Mouse (Mus musculus): ENCODE results near the gene Bhlhe40.

The Bhlhe40 gene

DNA sequence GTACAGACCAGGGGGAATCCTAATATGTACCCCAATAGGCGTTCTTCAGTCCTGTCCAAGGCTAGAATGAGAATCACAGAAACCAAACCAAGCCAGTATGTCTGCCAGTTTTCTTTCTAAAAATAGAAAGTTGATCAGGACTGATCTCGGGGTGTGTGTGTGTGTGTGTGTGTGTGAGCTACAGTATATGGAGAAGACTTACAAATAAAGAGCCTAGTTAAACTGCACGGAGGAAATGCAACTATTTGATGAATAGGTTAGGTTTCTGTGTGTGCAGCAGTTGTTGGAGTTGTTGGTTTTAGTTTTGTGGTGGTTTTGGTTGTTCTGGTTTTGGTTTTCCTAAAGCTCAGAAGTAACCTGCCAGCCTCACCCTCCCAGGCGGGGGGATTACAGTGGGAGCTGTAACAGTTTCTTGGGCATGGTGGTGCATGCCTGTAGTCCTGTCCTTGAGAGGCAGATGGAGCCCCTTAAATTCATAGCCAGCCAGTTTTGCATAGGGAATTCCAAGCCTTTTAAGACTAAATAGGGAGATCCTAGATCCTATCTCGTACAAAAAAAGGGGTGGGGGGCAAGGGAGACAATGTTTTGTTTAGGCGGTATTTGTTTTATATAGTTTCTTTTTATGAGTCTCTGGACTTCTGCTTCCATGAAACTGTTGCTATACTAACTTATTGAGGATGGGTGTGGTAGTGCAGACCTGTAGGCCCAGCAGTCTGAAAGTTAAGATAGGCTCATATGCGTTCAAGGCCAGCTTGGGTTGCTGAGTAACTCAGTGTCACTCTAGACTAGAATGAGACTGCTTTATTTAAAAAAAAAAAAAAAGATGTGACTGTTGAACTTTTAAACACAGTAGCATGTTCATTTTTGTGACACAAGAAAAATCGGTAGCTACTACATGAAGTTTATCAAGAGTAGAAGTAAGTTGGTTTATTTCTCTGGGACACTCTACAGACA lies 3.1 kb downstream of the Bhlhe40 start:
- DNase-seq (ENCODE audit: low read depth, low spot score) = no peak

DNA sequence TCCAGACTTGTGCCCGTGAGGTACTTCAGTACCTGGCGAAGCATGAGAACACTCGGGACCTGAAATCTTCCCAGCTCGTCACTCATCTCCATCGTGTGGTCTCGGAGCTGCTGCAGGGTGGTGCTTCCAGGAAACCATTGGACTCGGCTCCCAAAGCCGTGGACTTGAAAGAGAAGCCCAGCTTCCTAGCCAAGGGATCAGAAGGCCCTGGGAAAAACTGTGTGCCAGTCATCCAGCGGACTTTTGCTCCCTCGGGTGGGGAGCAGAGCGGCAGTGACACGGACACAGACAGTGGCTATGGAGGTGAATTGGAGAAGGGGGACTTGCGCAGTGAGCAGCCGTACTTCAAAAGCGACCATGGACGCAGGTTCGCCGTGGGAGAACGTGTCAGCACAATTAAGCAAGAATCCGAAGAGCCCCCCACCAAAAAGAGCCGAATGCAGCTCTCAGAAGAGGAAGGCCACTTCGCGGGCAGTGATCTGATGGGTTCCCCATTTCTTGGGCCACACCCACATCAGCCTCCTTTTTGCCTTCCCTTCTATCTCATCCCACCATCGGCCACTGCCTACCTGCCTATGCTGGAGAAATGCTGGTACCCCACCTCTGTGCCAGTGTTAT lies 4.2 kb downstream of the Bhlhe40 start:
- DNase-seq (ENCODE audit: low read depth, low spot score) = no peak

DNA sequence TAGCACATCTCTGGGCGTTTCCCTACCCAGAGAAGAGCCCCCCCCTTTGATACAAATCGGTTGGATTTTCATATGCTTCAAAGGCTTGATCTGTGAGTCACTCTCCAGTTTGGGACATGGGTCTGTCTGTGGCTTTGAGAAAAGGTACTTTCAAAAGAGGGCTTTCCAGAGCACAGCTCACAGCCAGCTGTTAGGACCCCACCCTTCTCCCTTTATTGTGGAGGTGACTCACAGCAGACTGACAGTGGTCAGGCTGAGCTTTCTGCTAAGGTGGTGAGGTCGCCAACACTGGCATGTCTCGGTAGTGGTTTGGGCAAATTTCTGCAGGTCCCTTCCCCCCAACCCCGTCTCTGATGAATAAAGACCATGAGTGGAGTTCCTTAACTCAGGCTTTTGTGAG lies 5.2 kb downstream of the Bhlhe40 start:
- DNase-seq (ENCODE audit: low read depth, low spot score) = no peak

DNA sequence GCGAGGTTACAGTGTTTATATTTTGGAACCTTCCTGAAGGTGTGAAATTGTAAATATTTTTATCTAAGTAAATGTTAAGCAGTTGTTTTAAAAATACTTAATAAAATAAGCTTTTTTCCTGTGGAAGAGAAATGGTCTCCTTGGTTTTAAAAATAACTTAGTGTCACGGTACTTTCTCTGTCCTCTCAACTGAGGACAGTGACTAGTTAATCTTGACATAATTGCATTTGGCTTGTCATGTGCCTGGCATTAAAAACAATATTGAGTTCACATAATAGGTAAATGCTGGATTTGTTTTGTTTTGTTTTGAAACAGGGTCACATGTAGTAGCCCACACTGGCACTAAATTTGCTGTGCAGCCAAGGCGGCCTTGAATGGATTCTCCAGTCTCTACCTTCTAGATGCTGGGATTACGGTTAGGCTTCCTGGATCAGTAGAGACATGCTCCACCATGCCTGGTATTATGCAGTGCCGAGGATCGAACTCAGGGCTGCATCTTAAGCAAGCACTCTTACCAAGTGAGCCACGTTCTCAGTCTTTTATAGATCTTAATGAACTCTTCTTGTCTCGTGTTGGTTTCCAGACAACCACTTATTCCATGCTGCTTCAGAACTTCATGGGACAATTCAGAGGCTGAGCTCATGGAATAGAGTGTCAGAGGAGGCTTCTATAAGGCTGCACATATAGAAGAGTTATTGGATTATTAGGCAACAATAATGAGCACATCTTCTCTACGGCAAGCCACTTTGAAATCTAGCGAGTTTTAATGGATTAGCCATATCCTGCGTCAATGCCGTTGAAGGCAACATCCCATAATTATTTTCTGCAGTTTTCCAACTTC lies 6.4 kb downstream of the Bhlhe40 start:
- DNase-seq (ENCODE audit: low read depth, low spot score) = no peak

DNA sequence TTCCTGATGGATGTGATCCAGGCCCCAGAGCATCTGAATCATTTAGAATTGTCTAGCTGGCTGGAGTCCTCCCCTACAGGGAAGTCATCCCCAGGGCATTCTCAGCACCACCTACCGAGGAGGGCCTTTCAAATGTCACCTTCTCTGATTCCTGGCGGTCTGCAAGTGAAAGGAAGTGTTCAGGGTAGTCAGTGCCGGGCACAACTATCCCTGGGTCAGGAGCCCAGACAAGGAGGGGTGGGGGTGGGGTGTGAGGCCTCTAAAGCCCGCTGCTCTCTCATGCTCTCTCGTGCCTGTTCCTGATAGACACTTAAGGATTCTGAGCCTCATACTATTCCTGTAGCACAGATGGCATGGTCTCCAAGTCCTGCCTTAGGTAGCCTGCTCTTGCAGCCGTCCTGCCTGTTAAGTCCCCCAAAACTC lies 7.2 kb downstream of the Bhlhe40 start:
- DNase-seq (ENCODE audit: low read depth, low spot score) = no peak

DNA sequence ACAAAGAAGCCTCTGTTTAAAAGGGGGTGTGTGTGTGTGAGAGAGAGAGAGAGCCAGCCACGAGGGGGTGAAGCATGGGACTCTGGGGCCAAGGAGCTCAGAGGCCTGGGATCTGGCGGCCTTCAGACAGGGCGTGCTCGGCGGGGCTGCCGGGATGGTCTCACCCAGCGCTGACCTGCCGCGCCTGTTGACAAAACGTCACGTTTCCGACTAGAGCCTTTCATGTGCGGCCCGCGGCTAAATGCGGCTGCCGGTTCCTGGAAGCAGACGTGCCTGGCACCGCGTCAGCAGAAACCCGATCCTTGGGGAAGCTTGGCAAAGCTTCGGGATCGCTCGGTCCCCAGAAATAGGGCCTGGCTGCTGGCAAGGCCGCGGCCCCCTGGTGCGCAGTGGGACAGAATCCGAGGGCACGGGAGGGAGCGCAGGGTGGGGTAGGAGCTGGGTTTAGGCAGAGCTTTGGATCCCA lies 7.9 kb downstream of the Bhlhe40 start:
- DNase-seq (ENCODE audit: low read depth, low spot score) = no peak

DNA sequence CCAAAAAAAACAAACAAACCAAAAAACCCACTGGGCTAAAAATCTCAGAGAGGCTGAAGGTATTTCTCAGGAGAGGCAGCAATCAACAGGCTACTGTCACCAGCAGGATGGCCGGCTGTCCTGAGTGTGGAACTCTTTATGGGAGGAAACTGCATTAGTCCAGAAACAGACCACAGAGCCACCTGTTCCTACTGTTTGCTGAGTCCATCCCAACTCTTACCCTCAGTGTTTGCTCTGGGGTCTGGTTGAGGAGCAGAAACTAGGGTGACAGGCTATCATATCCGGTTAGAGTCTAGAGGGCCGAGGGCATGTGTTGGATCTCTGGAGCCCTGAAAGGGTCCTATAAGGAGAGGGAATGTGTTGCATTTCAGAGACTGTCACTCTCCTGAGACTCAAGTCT lies 9.8 kb downstream of the Bhlhe40 start:
- no peak for DNase-seq (ENCODE audit: low read depth, low spot score)

DNA sequence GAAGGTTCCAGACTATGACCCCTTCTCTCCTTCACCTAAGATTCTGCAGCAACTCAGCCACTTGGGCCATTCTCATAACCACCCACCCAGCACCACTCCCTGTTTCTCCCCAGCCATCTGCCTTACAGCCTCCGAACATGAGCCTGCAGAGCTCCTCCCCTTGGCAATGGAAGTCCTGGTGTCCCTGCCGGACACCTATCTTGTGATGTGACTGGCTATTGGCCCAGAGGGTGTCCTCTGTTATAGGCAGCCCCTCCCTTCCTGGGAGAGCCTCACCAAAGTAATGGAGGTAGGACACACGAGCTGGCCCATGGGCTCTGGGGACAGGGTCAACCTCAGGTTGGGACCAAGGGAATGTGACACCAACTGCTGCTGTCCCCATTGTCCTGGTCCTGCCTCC lies 10.4 kb downstream of the Bhlhe40 start:
- DNase-seq (ENCODE audit: low read depth, low spot score) = no peak

DNA sequence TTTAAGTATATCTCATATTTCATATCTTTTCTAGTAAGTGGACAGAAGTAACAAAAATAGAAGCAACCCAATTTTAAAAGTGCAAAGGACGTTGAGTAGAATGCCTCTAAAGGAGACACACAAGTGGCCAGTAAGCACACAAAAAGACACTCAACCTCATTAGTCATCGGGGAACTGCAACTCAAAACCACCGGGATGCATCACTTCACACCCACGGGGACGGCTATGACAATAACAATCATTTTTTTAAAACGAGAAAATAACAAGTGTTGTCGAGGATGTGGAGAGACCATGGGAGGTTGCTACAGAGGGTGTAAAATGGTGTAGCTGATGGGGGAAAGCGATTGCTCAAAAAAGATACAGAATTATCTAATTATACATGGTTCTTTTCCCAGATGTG lies 11.7 kb downstream of the Bhlhe40 start:
- DNase-seq (ENCODE audit: low read depth, low spot score) = no peak

DNA sequence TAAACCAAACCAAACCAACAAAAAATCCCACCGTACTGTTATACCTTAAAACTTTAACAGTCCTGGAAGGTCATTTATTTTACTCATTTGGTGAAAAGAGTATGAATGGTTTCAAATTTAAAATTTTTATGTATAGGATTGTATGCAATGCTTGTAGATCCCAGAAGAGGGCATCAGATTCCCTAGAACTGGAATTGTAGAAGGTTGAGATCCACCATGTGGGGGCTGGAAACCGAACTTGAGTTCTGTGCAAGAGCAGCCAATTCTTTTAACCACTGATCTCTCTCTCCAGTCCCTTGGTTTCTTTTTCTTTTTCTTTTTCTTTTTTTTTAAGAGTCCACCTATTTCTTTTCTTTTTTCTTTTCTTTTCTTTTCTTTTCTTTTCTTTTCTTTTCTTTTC lies 13.8 kb downstream of the Bhlhe40 start:
- no peak for DNase-seq (ENCODE audit: low read depth, low spot score)

DNA sequence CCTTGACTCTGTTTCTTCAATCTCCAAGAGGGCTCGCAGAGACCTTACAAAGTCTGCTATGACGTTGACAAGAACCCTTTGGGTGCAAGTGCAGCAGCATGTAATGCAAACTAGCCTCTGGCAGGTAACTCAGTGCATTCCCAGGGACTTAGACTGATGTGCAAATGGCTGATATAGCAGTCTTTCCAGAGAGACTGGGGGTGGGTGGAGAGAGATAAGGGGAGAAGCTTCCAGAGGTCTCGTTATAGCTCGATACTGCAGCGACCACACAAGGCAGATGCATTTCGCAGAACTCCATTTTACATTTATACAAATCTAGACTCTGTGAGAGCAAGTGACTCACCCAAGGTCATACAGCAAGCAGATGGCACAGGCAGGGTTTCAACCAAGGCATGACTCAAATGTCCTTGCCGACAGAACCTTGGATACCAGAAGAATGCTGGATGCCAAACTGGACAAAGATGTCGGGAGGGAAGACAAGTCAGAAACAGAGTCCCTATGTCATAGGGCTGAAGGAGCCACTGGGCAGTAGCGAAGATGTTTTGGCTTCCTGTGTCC lies 16.4 kb downstream of the Bhlhe40 start:
- DNase-seq (ENCODE audit: low read depth, low spot score) = no peak

DNA sequence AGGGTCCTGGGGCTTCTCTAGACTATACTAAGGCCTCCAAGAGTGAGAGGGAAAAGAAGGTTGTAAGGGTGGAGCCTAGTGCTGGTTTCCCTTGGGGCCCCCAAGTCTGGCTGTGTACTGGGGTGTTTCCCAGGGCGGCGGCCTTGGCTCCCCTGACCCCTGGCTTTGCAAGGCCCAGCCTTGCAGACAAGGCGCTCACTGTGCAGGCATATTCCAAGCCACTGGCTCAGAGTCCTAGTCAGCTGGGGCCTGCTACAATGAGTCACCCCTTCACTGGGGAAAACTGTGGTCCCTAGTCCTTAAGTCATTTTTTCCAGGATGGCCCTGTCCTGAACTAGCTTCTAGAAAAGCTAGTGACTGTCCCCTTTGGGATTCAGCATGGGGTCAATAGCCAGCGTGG lies 17.3 kb downstream of the Bhlhe40 start:
- no peak for DNase-seq (ENCODE audit: low read depth, low spot score)

DNA sequence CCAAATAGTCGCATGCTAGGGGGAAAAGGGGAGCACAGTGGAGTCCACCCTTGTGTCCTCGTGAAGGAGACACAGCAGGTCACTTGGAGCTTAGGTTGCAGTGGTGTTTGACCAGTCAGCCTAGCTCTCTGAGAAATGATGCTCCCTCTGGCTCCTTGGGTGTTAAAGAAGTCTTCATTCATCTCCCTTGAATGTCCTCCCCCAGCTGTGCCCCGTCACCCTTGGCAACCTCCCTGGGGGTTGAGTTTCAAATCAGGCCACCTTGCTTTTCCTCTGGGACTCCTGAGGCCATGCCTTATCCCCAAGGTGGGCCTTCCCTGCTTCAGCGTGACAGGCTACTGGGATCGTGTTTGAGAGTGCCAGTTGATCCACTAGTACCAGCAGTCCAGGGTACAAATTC lies 17.8 kb downstream of the Bhlhe40 start:
- DNase-seq (ENCODE audit: low read depth, low spot score) = no peak

DNA sequence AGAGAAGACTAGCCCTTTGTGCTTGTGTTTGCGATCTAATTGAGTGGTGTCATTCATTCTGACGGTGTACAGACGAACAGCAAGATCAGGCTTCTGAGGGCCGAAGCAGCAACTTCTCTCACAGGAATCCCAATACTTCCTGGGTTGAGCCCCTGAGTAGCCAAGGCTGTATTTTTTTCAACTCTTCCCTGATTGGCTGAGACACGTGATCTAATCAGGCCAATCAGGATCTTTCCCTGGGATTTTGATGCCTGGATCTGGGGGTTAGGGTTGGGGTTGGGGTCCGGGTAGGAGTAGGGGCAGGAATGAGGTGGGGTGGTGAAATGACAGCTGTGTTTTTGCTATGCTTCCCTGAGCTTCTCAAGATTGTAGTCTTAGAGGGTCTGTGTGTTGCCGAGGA lies 20.1 kb downstream of the Bhlhe40 start:
- DNase-seq (ENCODE audit: low read depth, low spot score) = no peak

DNA sequence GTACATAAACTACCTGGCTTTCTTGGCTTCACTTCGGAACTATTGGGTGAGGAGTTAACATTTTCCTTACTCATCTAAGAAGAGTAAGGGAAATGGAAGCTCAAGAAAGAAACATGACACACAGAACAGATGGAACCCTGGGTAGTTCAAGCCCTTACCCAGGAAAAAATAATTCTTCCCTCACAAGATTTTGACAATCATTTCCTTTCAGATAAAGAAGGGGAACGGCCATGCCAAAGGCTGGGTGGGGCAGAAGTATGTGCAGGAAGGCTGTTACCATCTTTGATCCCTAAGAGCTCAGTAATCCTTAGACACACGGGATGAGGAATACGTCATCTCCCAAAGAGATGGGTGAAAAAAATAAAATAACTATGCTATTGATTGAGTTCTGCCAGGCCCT lies 20.7 kb downstream of the Bhlhe40 start:
- no peak for DNase-seq (ENCODE audit: low read depth, low spot score)

DNA sequence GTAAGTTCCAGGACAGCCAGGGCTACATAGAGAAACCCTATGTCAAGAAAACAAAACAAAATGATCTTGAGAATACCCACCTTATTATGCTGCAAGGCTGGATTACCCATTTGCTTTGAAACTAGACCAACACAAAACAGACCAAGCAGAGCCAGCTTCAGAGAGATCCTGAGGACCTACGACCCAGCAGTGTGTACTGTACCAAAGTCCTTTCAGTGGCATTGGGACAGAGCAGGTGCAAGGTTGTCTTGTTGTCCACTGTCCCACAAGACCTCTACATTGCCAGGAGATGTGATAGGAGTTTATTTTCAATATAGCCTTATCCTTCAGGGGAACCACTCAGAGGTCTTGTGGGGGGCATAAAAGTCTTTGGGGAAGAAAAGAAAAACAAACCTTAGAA lies 22.7 kb downstream of the Bhlhe40 start:
- DNase-seq (ENCODE audit: low read depth, low spot score) = no peak

DNA sequence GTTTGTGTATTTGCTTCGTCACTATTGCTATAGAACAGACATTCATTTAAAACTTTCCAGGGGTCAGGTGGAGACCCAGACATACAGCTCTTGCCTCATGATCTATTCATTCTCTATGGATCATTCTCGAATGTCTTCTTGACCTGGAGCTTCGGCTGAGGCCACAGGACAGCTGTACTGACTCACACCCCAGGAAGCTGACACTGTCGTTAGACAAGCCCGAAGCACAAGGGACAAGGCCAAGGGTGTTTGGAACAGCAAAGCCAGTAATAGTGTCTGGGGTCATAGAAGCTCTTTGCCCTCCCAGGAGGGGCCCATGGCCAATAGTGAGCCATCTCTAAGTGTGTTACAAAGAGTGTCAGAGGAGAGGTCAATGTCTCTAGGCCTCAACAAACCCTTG lies 24.0 kb downstream of the Bhlhe40 start:
- DNase-seq (ENCODE audit: low read depth, low spot score) = no peak

DNA sequence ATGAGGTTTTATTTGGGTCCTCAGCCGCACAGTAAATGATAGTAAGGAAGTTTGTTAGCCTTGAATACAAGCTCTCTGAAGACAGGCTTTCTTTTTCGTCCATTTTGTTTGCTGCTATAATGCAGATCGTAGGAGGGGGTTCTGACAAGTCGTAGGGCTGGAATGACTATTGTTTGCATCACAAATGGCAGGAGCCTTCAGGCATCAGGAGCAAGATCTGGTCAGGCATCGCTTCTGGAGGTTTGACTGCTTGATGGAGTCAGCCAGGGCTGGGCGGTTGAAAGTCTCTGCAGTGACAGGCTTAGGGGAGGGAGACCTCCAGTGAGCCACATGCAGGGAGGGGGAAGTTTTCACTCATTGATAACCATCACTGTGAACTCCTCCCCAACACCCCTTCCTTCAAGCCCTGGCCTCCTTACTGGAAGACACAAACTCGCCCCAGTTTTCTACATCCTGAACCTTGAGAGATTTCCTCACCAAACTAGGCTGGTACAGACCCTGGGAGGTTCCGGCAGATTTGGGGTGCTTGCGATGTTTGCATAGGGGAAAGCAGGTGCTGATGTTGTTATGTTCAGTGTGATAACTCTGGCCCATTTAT lies 25.4 kb downstream of the Bhlhe40 start:
- no peak for DNase-seq (ENCODE audit: low read depth, low spot score)

DNA sequence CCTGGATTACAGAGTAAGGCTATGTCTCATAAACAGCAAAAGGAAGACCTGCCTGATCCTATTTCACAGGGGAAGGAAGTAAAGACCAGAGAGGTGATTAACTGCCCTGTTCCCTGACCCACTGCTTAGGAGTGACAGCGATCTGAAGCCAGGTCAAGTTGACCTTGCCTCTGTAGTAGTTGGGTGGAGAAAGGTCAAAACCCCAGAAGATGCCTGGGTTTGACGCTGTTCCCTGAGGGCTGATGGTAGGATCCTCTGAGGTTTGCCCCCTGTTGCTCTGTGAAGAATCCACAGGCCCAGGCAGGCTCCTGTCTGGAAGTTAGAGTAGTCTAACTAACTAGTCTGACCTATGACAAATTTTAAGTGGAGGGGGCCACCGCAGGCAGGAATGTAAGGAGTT lies 26.5 kb downstream of the Bhlhe40 start:
- no peak for DNase-seq (ENCODE audit: low read depth, low spot score)

DNA sequence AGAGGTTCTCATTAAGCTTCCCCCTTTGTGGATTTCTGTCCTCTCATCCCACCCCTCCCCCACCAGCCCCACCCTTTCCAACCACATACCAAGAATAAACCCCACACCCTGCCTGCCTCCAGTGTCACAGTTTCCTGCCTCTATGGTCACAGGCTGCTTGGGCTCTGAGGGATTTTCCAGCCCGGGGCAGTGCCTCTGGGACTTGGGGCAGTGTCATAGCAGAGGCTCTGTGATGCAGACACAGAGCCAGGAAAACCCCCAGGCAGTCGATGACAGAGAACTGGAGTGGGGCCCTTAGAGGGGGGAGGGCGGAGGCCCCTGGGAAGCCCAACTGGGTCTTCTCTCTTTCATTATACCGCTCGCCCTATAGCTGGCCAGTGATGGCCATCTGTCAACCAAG lies 27.9 kb downstream of the Bhlhe40 start:
- no peak for DNase-seq (ENCODE audit: low read depth, low spot score)

DNA sequence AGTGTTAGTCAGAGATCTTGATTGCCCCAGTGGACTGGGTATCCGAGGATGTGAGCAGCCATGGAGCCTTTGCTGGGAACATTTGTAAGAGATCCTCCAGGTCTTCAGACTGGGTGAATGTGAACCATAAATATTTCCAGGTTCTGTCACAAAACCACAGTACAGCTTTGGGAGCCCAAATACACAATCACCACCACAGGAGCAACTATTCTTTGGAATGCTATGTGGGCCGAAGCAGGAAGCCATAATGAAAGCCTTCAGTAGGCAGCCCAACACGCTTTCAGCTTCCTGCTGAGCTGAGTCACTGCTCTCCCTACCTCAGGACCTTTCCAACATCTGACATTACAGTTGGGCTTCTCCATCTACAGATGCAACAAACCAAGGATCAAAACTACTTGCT lies 32.6 kb downstream of the Bhlhe40 start:
- no peak for DNase-seq (ENCODE audit: low read depth, low spot score)

Measured in c-Kit-negative CD71-positive TER-119-positive erythroid progenitor cells, embryonic 14.5 days (primary cell).